Mouse (Mus musculus): Measurements from ENCODE around the gene Nr1h3. TPM values are rescaled to one million over a fixed set of nuclear protein-coding genes. Genes with fewer than 3 reads are reported as not detected.

Nr1h3 gene
- polyA plus RNA-seq, 1 experiment from 2014 or later, result 1.1 TPM

GRCm38 (mm10) chr2:91194624-91195332 lies 7.9 kb downstream of the Nr1h3 start:
- H3K4me3 ChIP-seq (ENCODE audit: low read depth, low read length), result peak overlapping the region; percentile 27
- H3K4me1 ChIP-seq (ENCODE audit: control insufficient read depth, insufficient read depth, low read length), result no peaks in the 10 kb centered on the region
- no peaks in the 10 kb centered on the region for H3K36me3 ChIP-seq (ENCODE audit: control insufficient read depth, insufficient read depth, low read length)
- H3K9me3 ChIP-seq (ENCODE audit: control insufficient read depth, low read length), result no peaks in the 10 kb centered on the region
- peak overlapping the region; percentile 60 for H3K9ac ChIP-seq (ENCODE audit: low read length)
- peak; percentile 77 for DNase-seq (ENCODE audit: low spot score)
- ATAC-seq (ENCODE audit: insufficient read depth, low FRiP score, low TSS enrichment), result peak; percentile 86
- WGBS, result 3% methylated on average over 27 of the region's 27 CpGs
- H3K27me3 ChIP-seq (ENCODE audit: control insufficient read depth, insufficient read depth, low read length), result no peaks in the 10 kb centered on the region
- H3K4me2 ChIP-seq (ENCODE audit: low read depth), result peak overlapping the region; percentile 69
- H3K27ac ChIP-seq (ENCODE audit: low read depth, low read length), result no peak overlapping the region

DNA sequence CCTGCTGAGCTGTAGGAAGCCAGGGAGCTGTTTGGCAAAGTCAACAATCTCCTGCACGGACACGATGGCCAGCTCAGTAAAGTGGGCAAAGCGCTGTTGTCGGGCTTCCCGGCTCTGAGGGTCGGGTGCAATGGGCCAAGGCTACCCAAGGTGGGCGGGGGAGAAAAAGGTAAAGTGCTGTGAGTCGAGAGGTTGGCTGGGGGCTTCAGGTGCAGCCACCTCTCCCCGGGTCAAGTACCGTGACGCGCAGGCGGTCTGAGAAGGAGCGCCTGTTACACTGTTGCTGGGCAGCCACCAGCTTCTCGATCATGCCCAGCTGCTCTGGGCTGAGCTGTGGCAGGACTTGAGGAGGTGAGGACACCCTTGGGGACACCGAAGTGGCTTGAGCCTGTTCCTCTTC lies 12.1 kb downstream of the Nr1h3 start:
- DNase-seq (ENCODE audit: low spot score) (no peak), ATAC-seq (ENCODE audit: insufficient read depth, low FRiP score, low TSS enrichment) (no peak)
- WGBS, result 90% methylated on average over 16 of the region's 16 CpGs
- Histone ChIP-seq H3K4me1 (ENCODE audit: control insufficient read depth, insufficient read depth, low read length) (no peaks in the 10 kb centered on the region), H3K4me3 (ENCODE audit: low read depth, low read length) (no peak overlapping the region), H3K27ac (ENCODE audit: low read depth, low read length) (no peak overlapping the region), H3K27me3 (ENCODE audit: control insufficient read depth, insufficient read depth, low read length) (no peaks in the 10 kb centered on the region), H3K4me2 (ENCODE audit: low read depth) (no peak overlapping the region), H3K36me3 (ENCODE audit: control insufficient read depth, insufficient read depth, low read length) (no peaks in the 10 kb centered on the region), H3K9me3 (ENCODE audit: control insufficient read depth, low read length) (no peaks in the 10 kb centered on the region), H3K9ac (ENCODE audit: low read length) (no peak overlapping the region)

DNA sequence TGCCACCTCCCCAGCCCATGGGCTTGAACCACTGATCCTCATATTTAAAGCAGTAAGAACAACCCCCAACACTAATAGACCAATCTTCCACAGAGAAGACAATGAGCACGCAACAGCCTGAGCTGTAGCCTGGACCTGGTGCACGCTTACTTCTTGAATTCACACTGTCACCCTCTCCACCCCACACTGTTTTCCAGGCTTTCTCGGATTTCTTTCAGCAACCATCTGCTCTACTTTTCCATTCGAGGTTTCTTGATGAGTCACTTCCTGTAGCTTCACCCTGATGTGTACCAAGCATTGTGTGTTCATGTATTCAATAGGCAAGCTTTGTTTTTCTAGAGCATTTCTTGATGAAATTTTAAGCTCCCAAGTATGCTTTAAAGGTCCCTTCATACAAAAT lies 15.2 kb downstream of the Nr1h3 start:
- WGBS, result 72% methylated on average over 4 of the region's 4 CpGs
- Histone ChIP-seq H3K4me1 (ENCODE audit: control insufficient read depth, insufficient read depth, low read length) (no peaks in the 10 kb centered on the region), H3K9ac (ENCODE audit: low read length) (no peak overlapping the region), H3K4me3 (ENCODE audit: low read depth, low read length) (no peak overlapping the region), H3K27me3 (ENCODE audit: control insufficient read depth, insufficient read depth, low read length) (no peaks in the 10 kb centered on the region), H3K36me3 (ENCODE audit: control insufficient read depth, insufficient read depth, low read length) (no peaks in the 10 kb centered on the region), H3K9me3 (ENCODE audit: control insufficient read depth, low read length) (no peaks in the 10 kb centered on the region), H3K4me2 (ENCODE audit: low read depth) (no peak overlapping the region), H3K27ac (ENCODE audit: low read depth, low read length) (no peak overlapping the region)
- DNase-seq (ENCODE audit: low spot score), result no peak
- ATAC-seq (ENCODE audit: insufficient read depth, low FRiP score, low TSS enrichment), result no peak

DNA sequence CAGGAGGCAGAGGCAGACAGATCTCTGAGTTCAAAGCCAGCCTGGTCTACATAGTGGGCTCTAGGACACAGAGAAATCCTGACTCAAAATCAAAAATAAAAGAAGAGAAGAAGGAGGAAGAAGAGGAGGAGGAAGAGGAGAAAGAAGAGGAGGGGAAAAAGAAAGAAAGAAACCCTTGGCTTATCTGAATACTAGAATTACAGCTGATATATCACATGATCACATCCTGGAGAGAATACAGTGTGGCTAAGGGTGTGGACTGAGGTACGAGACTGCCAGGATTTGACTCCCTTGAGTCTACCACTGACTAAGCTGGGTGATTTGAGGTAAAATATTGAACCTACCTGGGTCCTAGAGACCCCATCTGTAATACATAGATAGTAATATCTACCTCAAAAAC lies 16.4 kb downstream of the Nr1h3 start:
- ATAC-seq (ENCODE audit: insufficient read depth, low FRiP score, low TSS enrichment) (no peak), DNase-seq (ENCODE audit: low spot score) (no peak)
- Histone ChIP-seq H3K27ac (ENCODE audit: low read depth, low read length) (no peak overlapping the region), H3K36me3 (ENCODE audit: control insufficient read depth, insufficient read depth, low read length) (no peaks in the 10 kb centered on the region), H3K4me2 (ENCODE audit: low read depth) (no peak overlapping the region), H3K9me3 (ENCODE audit: control insufficient read depth, low read length) (no peaks in the 10 kb centered on the region), H3K9ac (ENCODE audit: low read length) (no peak overlapping the region), H3K4me3 (ENCODE audit: low read depth, low read length) (no peak overlapping the region), H3K4me1 (ENCODE audit: control insufficient read depth, insufficient read depth, low read length) (peaks cover 8% of the 10 kb centered on the region), H3K27me3 (ENCODE audit: control insufficient read depth, insufficient read depth, low read length) (no peaks in the 10 kb centered on the region)
- WGBS, result 76% methylated on average over 1 of the region's 1 CpGs

- no peaks in the 10 kb centered on the region for H3K27me3 ChIP-seq (ENCODE audit: control insufficient read depth, insufficient read depth, low read length)
- no peaks in the 10 kb centered on the region for H3K36me3 ChIP-seq (ENCODE audit: control insufficient read depth, insufficient read depth, low read length)
- peak within 1 kb of the TSS; percentile 76 for H3K9ac ChIP-seq (ENCODE audit: low read length)
- no peak for ATAC-seq (ENCODE audit: insufficient read depth, low FRiP score, low TSS enrichment)
- peak within 1 kb of the TSS; percentile 91 for H3K4me3 ChIP-seq (ENCODE audit: low read depth, low read length)
- DNase-seq (ENCODE audit: low spot score), result no peak
- H3K9me3 ChIP-seq (ENCODE audit: control insufficient read depth, low read length), result no peaks in the 10 kb centered on the region
- H3K27ac ChIP-seq (ENCODE audit: low read depth, low read length), result peak within 1 kb of the TSS; percentile 81
- peaks cover 12% of the 10 kb centered on the region for H3K4me1 ChIP-seq (ENCODE audit: control insufficient read depth, insufficient read depth, low read length)
- WGBS, result 63% methylated on average over 15 of the region's 15 CpGs
- H3K4me2 ChIP-seq (ENCODE audit: low read depth), result peak within 1 kb of the TSS; percentile 78
Observed at GRCm38 (mm10) chr2:91183711-91184405, 18.8 kb downstream of the Nr1h3 start, which contains the start of gene Madd. TSS of gene Madd (minus strand) at chr2:91183837.

DNA sequence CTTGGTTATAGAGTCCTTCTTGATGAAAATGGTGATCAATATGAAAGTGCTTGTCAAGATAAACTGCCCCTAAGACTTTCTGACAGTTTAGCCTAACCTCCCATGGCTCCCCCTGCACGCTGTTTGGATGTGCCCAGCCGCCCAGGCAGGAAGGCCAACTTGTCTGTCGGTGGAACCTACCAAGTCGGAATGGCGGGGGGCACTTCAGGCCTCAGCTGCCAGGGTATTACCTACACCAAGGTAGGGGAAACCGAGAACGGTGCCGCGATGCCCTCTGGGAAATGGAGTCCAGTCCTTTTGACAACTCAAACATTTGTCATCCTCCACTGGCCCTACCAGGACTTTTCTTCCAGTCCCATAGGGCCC lies 19.5 kb downstream of the Nr1h3 start:
- Histone ChIP-seq H3K9me3 (ENCODE audit: control insufficient read depth, low read length) (no peaks in the 10 kb centered on the region), H3K4me1 (ENCODE audit: control insufficient read depth, insufficient read depth, low read length) (peaks cover 12% of the 10 kb centered on the region), H3K4me2 (ENCODE audit: low read depth) (peak overlapping the region; percentile 78), H3K27me3 (ENCODE audit: control insufficient read depth, insufficient read depth, low read length) (no peaks in the 10 kb centered on the region), H3K4me3 (ENCODE audit: low read depth, low read length) (peak overlapping the region; percentile 91), H3K27ac (ENCODE audit: low read depth, low read length) (peak overlapping the region; percentile 81), H3K36me3 (ENCODE audit: control insufficient read depth, insufficient read depth, low read length) (no peaks in the 10 kb centered on the region), H3K9ac (ENCODE audit: low read length) (peak overlapping the region; percentile 76)
- WGBS, result 0% methylated on average over 9 of the region's 9 CpGs
- peak; percentile 95 for ATAC-seq (ENCODE audit: insufficient read depth, low FRiP score, low TSS enrichment)
- DNase-seq (ENCODE audit: low spot score), result peak; percentile 95

- H3K4me2 ChIP-seq (ENCODE audit: low read depth), result peak overlapping the region; percentile 78
- H3K36me3 ChIP-seq (ENCODE audit: control insufficient read depth, insufficient read depth, low read length), result no peaks in the 10 kb centered on the region
- under 1% methylated on average over 68 of the region's 81 CpGs for WGBS
- H3K4me3 ChIP-seq (ENCODE audit: low read depth, low read length), result peak overlapping the region; percentile 91
- DNase-seq (ENCODE audit: low spot score) (peak; percentile 89), ATAC-seq (ENCODE audit: insufficient read depth, low FRiP score, low TSS enrichment) (peak; percentile 93)
- H3K4me1 ChIP-seq (ENCODE audit: control insufficient read depth, insufficient read depth, low read length), result peaks cover 12% of the 10 kb centered on the region
- H3K27me3 ChIP-seq (ENCODE audit: control insufficient read depth, insufficient read depth, low read length), result no peaks in the 10 kb centered on the region
- peak overlapping the region; percentile 76 for H3K9ac ChIP-seq (ENCODE audit: low read length)
- peak overlapping the region; percentile 81 for H3K27ac ChIP-seq (ENCODE audit: low read depth, low read length)
- no peaks in the 10 kb centered on the region for H3K9me3 ChIP-seq (ENCODE audit: control insufficient read depth, low read length)
Observed at GRCm38 (mm10) chr2:91182405-91183147, 20.1 kb downstream of the Nr1h3 start.

GRCm38 (mm10) chr2:91182016-91182404 lies 20.6 kb downstream of the Nr1h3 start:
- Histone ChIP-seq H3K27ac (ENCODE audit: low read depth, low read length) (no peak overlapping the region; the same call in 1 of the 2 replicates), H3K27me3 (ENCODE audit: control insufficient read depth, insufficient read depth, low read length) (no peaks in the 10 kb centered on the region), H3K4me2 (ENCODE audit: low read depth) (peak overlapping the region; percentile 78), H3K9me3 (ENCODE audit: control insufficient read depth, low read length) (no peaks in the 10 kb centered on the region), H3K4me1 (ENCODE audit: control insufficient read depth, insufficient read depth, low read length) (peaks cover 12% of the 10 kb centered on the region), H3K9ac (ENCODE audit: low read length) (peak overlapping the region; percentile 76), H3K36me3 (ENCODE audit: control insufficient read depth, insufficient read depth, low read length) (no peaks in the 10 kb centered on the region), H3K4me3 (ENCODE audit: low read depth, low read length) (peak overlapping the region; percentile 91)
- DNase-seq (ENCODE audit: low spot score), result peak; percentile 24
- no peak for ATAC-seq (ENCODE audit: insufficient read depth, low FRiP score, low TSS enrichment)
- 9% methylated on average over 8 of the region's 8 CpGs for WGBS
